Mouse (Mus musculus) thymus, postnatal 36 days (tissue): ENCODE results near the gene BC028528.
"Not testable (repeated sequence)": the region's sequence is repeated elsewhere in the genome, so short reads cannot be mapped to it uniquely, and the experiment has no call there.

ENCODE experiments used
- DNase-seq, 2 experiments: peaks; one replicate each; pipeline ENCODE4 v3.0.0; 2022; ENCODE audit warnings: mixed read lengths in 2 of 2

The BC028528 gene

DNA sequence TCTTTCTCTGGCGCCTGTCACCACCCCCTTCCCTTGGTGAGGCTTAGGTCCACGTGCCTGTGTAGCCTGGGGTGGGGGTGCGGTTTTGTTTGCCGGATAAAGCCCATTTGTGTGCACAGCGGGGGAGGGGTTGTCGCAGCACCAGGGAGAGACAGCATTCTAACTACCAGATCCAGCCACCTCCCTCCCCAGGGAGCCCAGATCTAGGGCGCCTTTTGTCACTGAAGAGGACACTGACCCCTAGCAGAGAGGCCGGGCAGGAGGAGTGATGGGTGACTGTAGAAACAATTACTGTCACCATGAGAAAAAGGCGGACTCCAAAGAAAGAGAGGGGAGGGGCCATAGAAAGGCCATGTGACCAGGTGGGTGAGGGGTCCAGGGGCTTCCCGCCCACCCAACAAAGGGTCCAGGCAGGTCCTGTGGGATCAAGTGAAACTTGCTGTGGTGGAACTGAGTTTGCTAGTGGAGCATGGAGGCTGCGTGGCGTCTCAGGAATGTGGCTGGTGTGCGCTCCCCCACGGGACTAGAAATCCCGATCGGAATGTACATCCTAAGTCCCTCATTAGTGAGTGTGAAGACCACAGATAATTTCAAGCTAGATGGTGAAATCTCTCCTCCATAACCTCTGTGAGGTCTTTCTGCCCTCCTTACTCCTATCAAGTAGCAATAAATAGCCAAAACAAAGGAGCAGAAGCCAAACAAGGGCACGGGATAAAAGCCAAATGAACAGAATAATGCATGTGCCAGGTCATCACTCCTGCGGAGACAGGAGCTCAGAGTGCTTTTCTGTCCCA lies 13.5 kb upstream of the BC028528 start:
- peak; percentile 36 to 61 for DNase-seq

DNA sequence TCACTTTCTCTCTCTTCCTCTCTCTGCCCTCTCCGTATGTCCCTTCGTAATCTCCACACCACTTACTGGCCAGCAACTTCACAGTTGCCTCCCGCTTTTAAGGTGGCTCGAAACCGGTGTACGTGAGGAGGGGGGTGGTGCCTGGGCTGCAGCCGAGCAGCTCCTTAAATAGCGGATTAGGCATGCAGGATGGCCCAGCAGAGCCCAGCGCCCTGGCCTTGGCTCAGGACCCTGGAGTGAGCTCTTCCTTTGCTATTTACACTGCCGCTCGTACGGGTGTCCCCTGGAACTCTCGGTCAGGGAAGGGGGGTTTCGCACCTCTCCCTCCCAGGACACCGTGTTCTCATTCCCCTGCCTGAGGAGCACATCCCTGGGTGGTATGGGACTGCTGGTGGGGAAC lies 12.8 kb upstream of the BC028528 start, which contains the start of gene Car14:
Gene Car14 (minus strand): TSS at position 124 of the 400 bp plus-strand sequence.
- DNase-seq, result no peak

GRCm38 (mm10) chr3:95903753-95904502 lies 12.1 kb upstream of the BC028528 start:
- DNase-seq, result no peak

DNA sequence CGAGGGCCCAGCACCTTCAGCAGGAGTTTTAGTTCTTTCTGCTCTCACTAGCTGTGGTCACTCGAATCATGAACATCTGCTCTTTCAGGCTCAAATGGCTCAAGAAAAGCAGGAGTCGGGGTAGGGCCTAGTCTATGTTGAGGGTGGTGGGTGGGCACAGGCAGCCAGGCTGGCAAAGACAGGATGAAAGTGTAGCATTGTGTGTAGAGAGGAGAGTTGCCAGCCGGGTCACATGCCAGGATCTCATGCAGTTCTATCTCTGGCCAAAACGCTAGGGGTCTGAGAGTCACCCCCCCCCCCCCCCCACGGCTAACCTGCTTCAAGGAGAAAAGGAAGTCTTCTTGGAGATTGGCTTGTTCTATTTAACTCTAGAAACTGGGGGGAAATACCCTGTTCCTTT lies 10.8 kb upstream of the BC028528 start:
- no peak for DNase-seq

GRCm38 (mm10) chr3:95902373-95902625 lies 10.5 kb upstream of the BC028528 start:
- no peak for DNase-seq

DNA sequence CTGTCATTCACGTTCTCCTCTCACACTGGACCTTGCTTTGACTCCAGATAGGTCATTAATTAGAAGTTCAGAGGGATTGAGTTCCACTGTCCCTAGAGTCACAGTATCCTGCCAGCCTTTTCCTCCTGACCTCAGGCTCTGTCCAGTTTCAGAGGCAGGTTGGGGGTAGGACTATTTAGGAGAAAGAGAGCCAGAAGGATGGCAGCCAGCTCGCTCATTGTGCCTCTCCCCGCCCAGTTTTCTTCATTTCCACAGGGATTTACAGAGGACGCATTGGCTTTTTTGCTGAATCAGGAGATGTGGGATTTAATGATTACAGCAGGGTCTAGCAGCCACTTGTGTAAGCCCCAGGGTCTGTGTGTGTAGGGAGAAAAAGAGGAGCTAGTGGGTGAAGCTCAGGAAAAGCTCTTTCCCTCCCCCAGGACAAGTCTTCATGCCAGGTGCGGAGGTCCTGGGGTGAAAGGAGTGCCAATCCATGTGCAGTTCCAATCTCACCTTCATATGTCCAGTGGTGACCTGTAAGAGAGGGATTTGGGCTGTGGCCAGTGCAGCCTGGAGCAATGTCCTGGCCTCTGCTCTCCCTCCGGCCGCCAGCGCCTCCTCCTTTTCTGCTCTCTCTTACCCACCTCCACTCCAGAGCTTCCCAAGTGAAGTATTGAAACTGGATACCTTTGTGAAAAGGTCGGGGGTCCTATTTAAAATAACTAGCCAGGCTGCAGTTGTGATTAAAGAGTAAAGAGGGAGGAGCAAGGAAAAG lies 10.0 kb upstream of the BC028528 start:
- DNase-seq, result no peak

- no peak for DNase-seq
Observed at GRCm38 (mm10) chr3:95899800-95900524, 8.2 kb upstream of the BC028528 start.

DNA sequence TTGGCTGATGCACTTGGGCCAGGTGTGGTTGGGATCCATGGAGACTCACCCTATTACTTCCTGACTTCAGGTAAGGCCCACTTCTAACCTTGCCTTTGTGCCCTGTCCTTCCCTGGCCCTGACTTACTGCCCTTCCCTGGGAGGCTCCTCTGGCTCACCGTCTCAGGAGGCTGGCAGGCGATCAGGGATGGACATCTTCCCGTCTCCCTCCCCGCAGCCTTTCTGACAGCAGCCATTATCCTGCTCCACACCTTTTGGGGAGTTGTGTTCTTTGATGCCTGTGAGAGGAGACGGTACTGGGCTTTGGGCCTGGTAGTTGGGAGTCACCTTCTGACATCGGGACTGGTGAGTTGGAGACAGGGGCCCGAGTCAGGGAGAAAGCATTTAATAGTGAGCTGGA lies 3.7 kb upstream of the BC028528 start:
- not testable (repeated sequence) for DNase-seq

DNA sequence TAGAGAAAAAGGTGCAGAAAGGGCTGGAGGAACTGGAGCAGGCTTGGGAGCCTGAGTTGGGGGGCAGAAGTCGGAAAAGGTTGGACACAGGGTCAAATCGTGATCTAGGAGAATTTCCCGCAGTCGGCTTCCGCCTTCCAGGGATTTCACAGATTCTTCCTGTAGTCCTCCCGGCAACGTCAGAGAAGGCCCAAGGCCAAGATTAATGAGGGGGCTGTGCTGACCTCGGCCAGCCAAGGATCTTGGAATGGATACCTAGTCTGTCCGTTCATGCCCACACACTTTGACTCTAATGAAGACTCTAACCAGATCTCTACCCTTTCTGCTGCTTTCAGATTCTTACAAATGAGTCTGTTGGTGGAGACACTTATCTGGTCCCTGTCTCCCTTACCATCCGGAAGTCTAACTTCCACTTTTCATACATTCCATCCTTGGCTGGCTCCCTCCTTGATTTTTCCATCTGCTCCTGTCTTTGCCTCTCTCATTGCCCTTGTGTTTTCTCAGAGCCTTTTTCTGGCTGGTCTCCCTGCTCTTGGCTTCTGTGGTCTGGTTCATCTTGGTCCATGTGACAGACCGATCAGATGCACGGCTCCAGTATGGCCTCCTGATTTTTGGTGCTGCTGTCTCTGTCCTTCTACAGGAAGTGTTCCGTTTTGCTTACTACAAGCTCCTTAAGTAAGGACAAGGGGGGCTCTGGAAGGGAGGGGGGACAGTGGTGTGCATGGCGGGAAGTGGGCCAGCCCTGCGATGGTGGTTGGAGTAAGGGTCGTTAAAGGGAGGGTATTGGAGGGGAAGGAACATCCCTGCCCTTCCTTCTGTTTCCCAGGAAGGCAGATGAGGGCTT lies 2.7 kb upstream of the BC028528 start:
- DNase-seq, result peak; percentile 29 to 35

DNA sequence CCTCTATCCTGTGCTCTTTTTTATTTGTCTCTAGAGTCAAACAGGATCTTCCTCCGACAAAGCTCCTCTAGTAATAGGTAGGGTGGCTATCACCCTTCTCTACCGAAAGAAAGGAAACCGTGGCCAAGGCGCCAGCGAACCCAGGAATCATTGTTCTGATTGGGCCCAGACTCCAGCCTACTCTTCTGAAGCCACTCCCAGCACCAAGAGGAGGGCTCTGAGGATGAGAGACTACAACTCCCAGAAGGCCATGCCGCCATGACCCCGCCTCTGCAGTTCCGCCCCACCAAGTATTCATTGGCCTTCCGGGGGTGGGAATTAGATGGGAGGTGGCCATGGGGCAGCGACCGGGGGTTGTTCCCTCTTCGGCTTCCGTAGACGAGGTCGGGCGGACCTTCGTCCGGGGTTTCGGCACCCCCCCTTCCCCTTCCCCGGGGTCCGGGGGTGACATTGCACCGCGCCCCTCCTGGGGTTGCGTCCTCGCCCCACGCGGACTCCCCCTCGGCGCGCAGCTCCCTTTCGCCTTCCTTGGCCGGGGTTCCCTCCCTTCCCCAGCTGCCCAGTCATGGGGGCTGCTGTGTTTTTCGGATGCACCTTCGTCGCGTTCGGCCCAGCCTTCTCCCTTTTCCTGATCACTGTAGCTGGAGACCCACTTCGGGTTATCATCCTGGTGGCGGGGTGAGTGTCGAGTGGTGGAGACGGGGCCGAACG lies 2.0 kb upstream of the BC028528 start, which contains the start of gene Aph1a:
Gene Aph1a (plus strand): TSS at position 364 of the 711 bp plus-strand sequence.
- peak; percentile 93 to 97 for DNase-seq

- DNase-seq, result peak; percentile 31 to 48
Observed at GRCm38 (mm10) chr3:95893126-95893525, 1.3 kb upstream of the BC028528 start.

- DNase-seq, result no peak
Observed at GRCm38 (mm10) chr3:95892066-95893052, 554 bp upstream of the BC028528 start.

DNA sequence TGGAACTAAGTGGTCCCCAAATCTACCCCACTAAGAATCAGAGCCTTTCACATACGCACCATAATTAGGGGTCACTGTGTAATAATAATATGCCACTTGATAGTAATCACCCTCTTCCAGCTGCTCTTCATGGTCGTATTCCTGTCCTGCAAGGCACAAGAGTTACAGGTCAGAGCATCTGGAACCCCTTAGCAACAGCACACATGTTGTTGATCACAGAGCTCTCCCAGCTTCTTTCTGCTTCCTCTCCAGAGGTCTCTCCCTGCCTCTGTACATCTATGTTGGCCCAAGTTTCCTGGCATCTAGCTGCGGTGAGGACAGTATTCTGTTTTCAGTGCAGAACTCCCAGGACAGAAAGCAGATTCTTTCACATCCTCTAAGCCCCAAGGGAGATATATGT lies 2.1 kb downstream of the BC028528 start:
- no peak for DNase-seq

GRCm38 (mm10) chr3:95887596-95887995 lies 4.2 kb downstream of the BC028528 start:
- DNase-seq, result no peak

GRCm38 (mm10) chr3:95884400-95884799 lies 7.4 kb downstream of the BC028528 start:
- no peak for DNase-seq

DNA sequence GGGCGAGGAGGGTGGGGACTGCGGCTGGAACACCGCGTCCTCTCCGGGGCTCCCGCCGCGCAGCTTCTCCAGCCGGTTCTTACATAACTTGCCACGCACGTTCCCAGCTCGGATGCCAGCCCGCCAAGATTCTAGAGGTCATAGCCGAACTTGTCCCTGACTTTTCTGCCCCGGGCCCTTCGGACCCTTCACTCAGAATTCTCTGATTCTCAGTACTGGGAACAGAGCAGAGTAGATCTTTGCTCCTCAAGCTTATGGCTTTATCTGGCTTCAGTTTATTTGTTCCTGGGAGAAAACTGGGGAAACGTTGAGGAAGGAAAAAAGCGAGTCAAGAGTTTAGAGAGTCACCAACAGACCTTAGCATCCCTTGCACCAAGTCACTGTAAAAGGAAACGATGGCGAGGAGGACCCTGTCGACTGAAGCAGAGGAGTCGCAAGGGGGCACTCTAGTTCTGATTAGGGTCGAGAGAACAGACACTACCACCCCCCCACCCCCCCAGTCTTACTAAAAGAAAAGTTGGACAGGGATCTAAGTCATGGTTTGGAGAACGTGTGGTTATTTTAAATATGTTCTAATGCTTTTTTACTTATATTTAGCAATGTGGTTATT lies 8.9 kb downstream of the BC028528 start:
- DNase-seq, result peak; percentile 73 to 75

- DNase-seq, result peak; percentile 83 to 91
Observed at GRCm38 (mm10) chr3:95881979-95882815, 9.6 kb downstream of the BC028528 start, which contains the start of gene Ciart. Gene Ciart (minus strand): TSS chr3:95882251.

GRCm38 (mm10) chr3:95879063-95879462 lies 12.7 kb downstream of the BC028528 start:
- no peak for DNase-seq
